Mouse (Mus musculus) kidney, postnatal 0 days (tissue): ENCODE measurements at regions not wholly inside any gene's neighbourhood (a gene's known extent, or its start where the extent isn't known, plus 50 kb on each side); places are given as distances from the start of the nearest gene placed in this dataset.

Source experiments
- ATAC-seq: fragments of 200-750 bp; cut with Nextera tagmentation; replicated peaks from 2 replicates; pipeline ENCODE4 v1.8.0; 2017; ENCODE audit warnings: low read depth, moderate number of reproducible peaks, moderate TSS enrichment, moderate library complexity; ENCODE audit not compliant: low FRiP score
- DNase-seq: peaks from one replicate; pipeline ENCODE4 v3.0.0-alpha.2; 2016; ENCODE audit warnings: low spot score
- H3K27ac ChIP-seq: fragments of 300-500 bp; sonication (generic); 2 replicates; pipeline ENCODE4 v1.5.1; 2014; ENCODE audit warnings: mild to moderate bottlenecking
- H3K27me3 ChIP-seq: fragments of 300-500 bp; sonication (generic); 2 replicates; pipeline ENCODE4 v1.6.1; 2014; ENCODE audit warnings: low read length, mixed read lengths; ENCODE audit not compliant: insufficient read depth
- H3K36me3 ChIP-seq: fragments of 300-500 bp; sonication (generic); 2 replicates; pipeline ENCODE4 v1.6.1; 2014; ENCODE audit warnings: low read length, mixed read lengths; ENCODE audit not compliant: insufficient read depth
- H3K4me1 ChIP-seq: fragments of 300-500 bp; sonication (generic); replicated peaks from 2 replicates; pipeline ENCODE4 v1.6.1; 2014; ENCODE audit warnings: antibody characterized with exemption, low read length, mixed read lengths; ENCODE audit not compliant: insufficient read depth
- H3K4me2 ChIP-seq: fragments of 300-500 bp; sonication (generic); 2 replicates; pipeline ENCODE4 v1.6.1; 2014; ENCODE audit warnings: mild to moderate bottlenecking, low read length, moderate library complexity, mixed read lengths
- H3K4me3 ChIP-seq: fragments of 300-500 bp; sonication (generic); replicated peaks from 2 replicates; pipeline ENCODE4 v1.5.1; 2014; ENCODE audit warnings: low read depth, low read length
- H3K9ac ChIP-seq: fragments of 300-500 bp; sonication (generic); 2 replicates; pipeline ENCODE4 v1.6.1; 2014; ENCODE audit warnings: low read depth, low read length
- H3K9me3 ChIP-seq: fragments of 300-500 bp; sonication (generic); replicated peaks from 2 replicates; pipeline ENCODE4 v1.6.1; 2016; ENCODE audit warnings: low read length, inconsistent platforms, mixed read lengths
- CTCF ChIP-seq: IDR thresholded peaks from 2 replicates; pipeline ENCODE4 v1.5.1; 2016; ENCODE audit warnings: antibody characterized with exemption, low read depth, mild to moderate bottlenecking, moderate library complexity
- WGBS: fragments of 180-500 bp; shearing (Covaris S2); extraction: QIAGEN DNeasy Blood & Tissue Kit; methylation state at CpG from one replicate; pipeline ENCODE4 v1.1.7; 2014; 5-methylcytosine and 5-hydroxymethylcytosine counted together

DNA sequence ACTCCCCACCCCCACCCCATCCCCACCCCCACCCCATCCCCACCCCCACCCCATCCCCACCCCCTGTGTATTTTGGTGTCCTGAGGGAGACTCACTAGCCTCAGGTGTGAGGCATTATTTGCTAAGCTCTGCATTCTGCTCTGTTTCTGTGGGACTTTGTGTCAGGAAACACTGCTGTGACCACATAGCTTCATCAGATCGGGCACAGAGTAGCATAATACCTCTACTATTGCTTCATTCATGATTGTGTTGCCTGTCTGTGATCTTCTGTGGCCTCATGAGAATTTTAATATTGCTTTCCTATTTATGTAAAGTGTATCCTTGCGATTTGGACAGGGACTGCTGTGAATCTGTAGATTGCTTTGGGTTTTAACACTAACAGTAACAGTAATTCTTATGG, 56.6 kb upstream of the Ednrb start:
- Histone ChIP-seq H3K27ac (no peak overlapping the region), H3K4me1 (no peaks in the 10 kb centered on the region), H3K9ac (no peak overlapping the region), H3K9me3 (no peaks in the 10 kb centered on the region), H3K36me3 (no peaks in the 10 kb centered on the region), H3K27me3 (no peaks in the 10 kb centered on the region), H3K4me2 (no peak overlapping the region), H3K4me3 (no peak overlapping the region)
- 87% methylated on average over 2 of the region's 2 CpGs for WGBS
- ATAC-seq (no peak), DNase-seq (no peak)
- TF ChIP-seq CTCF: no peak

- no peak for TF ChIP-seq CTCF
Observed at GRCm38 (mm10) chr14:103899111-103899814, 55.1 kb upstream of the Ednrb start.

DNA sequence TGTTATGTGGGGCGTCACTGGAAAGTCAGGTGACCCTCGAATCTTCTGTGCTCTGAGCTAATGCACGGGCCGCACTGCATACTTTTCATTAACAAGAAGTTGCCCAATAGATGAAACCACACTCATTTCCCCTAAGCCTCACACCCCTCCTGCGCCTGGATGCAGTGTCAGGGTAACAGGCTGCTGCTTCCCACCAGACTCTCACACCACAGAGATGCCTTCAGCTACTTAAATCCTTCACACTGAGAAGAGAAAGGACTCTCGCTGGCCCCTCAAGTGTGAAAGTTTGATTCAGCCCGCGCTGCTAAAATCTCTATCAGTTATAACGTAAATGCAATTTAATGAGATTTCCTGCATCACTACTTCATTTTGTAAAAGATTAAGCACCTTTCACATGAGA, 54.5 kb upstream of the Ednrb start:
- no peaks in the 10 kb centered on the region for H3K27me3 ChIP-seq
- H3K9me3 ChIP-seq: no peaks in the 10 kb centered on the region
- no peaks in the 10 kb centered on the region for H3K36me3 ChIP-seq
- TF ChIP-seq CTCF: no peak
- WGBS: 19% methylated on average over 9 of the region's 9 CpGs
- peak; percentile 39 for DNase-seq
- H3K4me3 ChIP-seq: peak overlapping the region; percentile 24
- peak overlapping the region; percentile 56 for H3K4me2 ChIP-seq
- H3K4me1 ChIP-seq: no peaks in the 10 kb centered on the region
- H3K9ac ChIP-seq: no peak overlapping the region
- no peak overlapping the region for H3K27ac ChIP-seq
- ATAC-seq: no peak

More at GRCm38 (mm10) chr14:103899111-103899814, 55.1 kb upstream of the Ednrb start:
- peak; percentile 89 for ATAC-seq
- Histone ChIP-seq H3K9me3 (no peaks in the 10 kb centered on the region), H3K27ac (peak overlapping the region; percentile 21; the same call in 1 of the 2 replicates), H3K4me1 (no peaks in the 10 kb centered on the region), H3K4me3 (peak overlapping the region; percentile 24), H3K27me3 (no peaks in the 10 kb centered on the region), H3K36me3 (no peaks in the 10 kb centered on the region), H3K4me2 (peak overlapping the region; percentile 56), H3K9ac (no peak overlapping the region)
- 5% methylated on average over 22 of the region's 22 CpGs for WGBS
- DNase-seq: peak; percentile 78

DNA sequence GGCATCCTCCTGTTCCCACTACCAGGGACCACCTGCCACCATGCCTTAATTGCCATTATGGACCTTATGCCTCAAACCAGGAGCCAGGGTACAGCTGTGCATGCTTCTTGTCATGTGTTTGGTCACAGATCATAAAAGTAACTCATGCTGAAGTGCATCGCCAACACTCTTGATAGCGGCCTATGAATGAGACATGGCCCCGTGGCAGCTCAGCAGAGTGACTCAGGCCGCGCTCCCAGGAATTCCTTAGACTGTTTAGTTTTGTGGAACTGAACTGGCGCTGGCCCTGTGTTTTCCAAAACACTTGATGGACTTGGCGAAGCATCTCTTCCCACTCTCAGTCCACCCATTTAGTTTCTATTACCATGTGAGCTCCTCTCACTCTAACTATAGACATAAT, 51.1 kb upstream of the Ednrb start:
- Histone ChIP-seq H3K36me3 (no peaks in the 10 kb centered on the region), H3K9me3 (no peaks in the 10 kb centered on the region), H3K4me1 (no peaks in the 10 kb centered on the region), H3K4me2 (no peak overlapping the region), H3K27ac (no peak overlapping the region), H3K4me3 (no peak overlapping the region), H3K27me3 (no peaks in the 10 kb centered on the region), H3K9ac (no peak overlapping the region)
- DNase-seq: no peak
- TF ChIP-seq CTCF: no peak
- WGBS: 92% methylated on average over 7 of the region's 7 CpGs
- ATAC-seq: no peak
